Mouse (Mus musculus) hindbrain, embryonic 12.5 days (tissue): ENCODE results near the gene Sf1. TPM values are rescaled to one million over a fixed set of nuclear protein-coding genes. Genes with fewer than 3 reads are reported as not detected.
A peak's percentile ranks its signal among the peaks of the same experiment; 100 is the strongest.

Source experiments
- ATAC-seq: fragments of 200-750 bp; cut with Nextera tagmentation; 2 replicates; pipeline ENCODE4 v1.8.0; 2017; ENCODE audit warnings: moderate TSS enrichment; ENCODE audit not compliant: low FRiP score
- H3K27ac ChIP-seq: fragments of 300-500 bp; sonication (generic); 2 replicates; pipeline ENCODE4 v1.5.1; 2016; ENCODE audit warnings: mild to moderate bottlenecking
- H3K27me3 ChIP-seq: fragments of 300-500 bp; sonication (generic); 2 replicates; pipeline ENCODE4 v1.6.1; 2016; ENCODE audit warnings: mild to moderate bottlenecking
- H3K36me3 ChIP-seq: fragments of 300-500 bp; sonication (generic); 2 replicates; pipeline ENCODE4 v1.6.1; 2016; ENCODE audit warnings: mild to moderate bottlenecking
- H3K4me1 ChIP-seq: fragments of 300-500 bp; sonication (generic); 2 replicates; pipeline ENCODE4 v1.6.1; 2016
- H3K4me2 ChIP-seq: fragments of 300-500 bp; sonication (generic); replicated peaks from 2 replicates; pipeline ENCODE4 v1.6.1; 2016; ENCODE audit warnings: mild to moderate bottlenecking
- H3K4me3 ChIP-seq: fragments of 300-500 bp; sonication (generic); 2 replicates; pipeline ENCODE4 v1.5.1; 2016; ENCODE audit warnings: mild to moderate bottlenecking
- H3K9ac ChIP-seq: fragments of 300-500 bp; sonication (generic); 2 replicates; pipeline ENCODE4 v1.6.1; 2016; ENCODE audit warnings: mild to moderate bottlenecking, moderate library complexity
- H3K9me3 ChIP-seq: fragments of 300-500 bp; sonication (generic); replicated peaks from 2 replicates; pipeline ENCODE4 v1.6.1; 2016; ENCODE audit warnings: mild to moderate bottlenecking
- WGBS: fragments of 180-500 bp; shearing (Covaris S2); methylation state at CpG from one replicate; pipeline ENCODE4 v1.1.7; 2016; 5-methylcytosine and 5-hydroxymethylcytosine counted together
- polyA plus RNA-seq: library from polyadenylated mRNA; unstranded; fragments of >200 nt; fragmentation: Nextera tagmentation; extraction: Ambion mirVana; gene quantifications from 2 replicates; pipeline ENCODE4 v1.2.1, GENCODE M21; 2016

Sf1 gene
- polyA plus RNA-seq, 1 experiment from 2014 or later, result 168 TPM

DNA sequence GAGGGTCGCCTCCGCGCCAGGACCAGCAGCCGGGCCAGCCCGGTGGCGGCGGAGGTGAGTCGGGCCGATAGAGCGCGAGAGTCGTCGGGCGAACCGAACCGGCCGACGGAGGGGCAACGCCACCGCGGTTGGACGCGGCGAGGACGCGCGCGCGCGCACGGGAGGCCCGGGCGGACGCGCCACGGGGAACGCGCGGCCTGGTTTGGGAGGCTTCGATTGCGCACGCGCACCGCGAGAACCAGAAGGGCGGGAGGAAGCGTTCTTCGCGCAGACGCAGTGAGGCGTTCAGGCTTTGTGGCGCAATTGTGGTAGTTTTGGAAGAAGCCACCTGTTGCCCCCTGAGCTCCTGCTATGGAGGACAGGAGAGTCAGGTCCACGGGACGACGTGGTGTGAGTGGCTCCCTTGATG lies 831 bp downstream of the Sf1 start:
- WGBS, result 0% methylated on average over 54 of the region's 55 CpGs
- peak overlapping the region; percentile 99 for H3K9ac ChIP-seq
- H3K9me3 ChIP-seq, result no peaks in the 10 kb centered on the region
- H3K36me3 ChIP-seq, result peaks cover 43% of the 10 kb centered on the region
- H3K4me1 ChIP-seq, result peaks cover 22% of the 10 kb centered on the region
- H3K4me2 ChIP-seq, result peak overlapping the region; percentile 90
- no peak for ATAC-seq
- H3K27ac ChIP-seq, result peak overlapping the region; percentile 99
- peak overlapping the region; percentile 98 for H3K4me3 ChIP-seq
- H3K27me3 ChIP-seq, result no peaks in the 10 kb centered on the region

DNA sequence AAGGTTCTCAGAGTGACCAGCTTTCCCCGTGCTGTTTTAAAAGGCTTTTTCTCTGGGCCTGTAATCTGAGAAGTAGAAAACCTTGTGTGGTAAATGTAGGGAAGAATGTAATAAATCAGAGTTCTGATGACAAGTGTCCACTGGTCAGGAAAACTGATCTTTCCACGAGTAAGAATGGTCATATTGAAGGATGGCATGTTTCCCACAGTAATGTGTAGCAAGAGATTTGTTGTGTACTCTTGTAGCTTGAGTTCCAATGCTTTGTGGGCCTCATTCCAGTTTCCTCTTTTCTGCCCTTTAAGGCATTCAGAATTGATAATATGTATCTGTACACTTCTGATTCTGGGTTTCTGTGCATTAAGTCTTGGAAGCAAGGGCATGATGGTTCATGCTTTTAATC lies 1.4 kb downstream of the Sf1 start:
- no peaks in the 10 kb centered on the region for H3K27me3 ChIP-seq
- H3K36me3 ChIP-seq, result peaks cover 47% of the 10 kb centered on the region
- 6% methylated on average over 2 of the region's 2 CpGs for WGBS
- H3K27ac ChIP-seq, result no peak overlapping the region
- no peaks in the 10 kb centered on the region for H3K9me3 ChIP-seq
- H3K4me2 ChIP-seq, result peak overlapping the region; percentile 90
- H3K4me1 ChIP-seq, result peaks cover 22% of the 10 kb centered on the region
- H3K9ac ChIP-seq, result peak overlapping the region; percentile 99
- H3K4me3 ChIP-seq, result peak overlapping the region; percentile 98
- ATAC-seq, result no peak

DNA sequence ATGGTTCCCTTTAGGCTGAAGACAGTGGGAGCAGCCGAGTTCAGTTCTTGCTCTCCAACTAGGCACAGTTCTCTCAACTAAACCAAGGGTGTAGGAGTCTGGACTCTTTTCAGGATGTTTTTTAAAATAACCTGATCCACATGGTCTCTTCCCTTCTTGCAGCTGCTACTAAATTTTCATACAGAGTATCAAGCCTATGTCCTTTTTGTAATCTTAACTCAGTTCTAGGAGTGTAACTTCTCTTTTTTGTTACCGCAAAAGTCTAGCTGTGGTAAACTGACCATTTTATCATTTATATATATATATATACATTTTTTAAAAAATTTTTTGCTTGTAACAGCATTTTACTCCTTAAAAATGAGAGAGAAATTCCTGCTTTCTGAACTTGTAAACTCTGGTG lies 6.7 kb downstream of the Sf1 start:
- no peak overlapping the region for H3K27ac ChIP-seq
- H3K9ac ChIP-seq, result no peak overlapping the region
- H3K4me1 ChIP-seq, result peaks cover 11% of the 10 kb centered on the region
- H3K9me3 ChIP-seq, result no peaks in the 10 kb centered on the region
- no peak overlapping the region for H3K4me2 ChIP-seq
- no peaks in the 10 kb centered on the region for H3K27me3 ChIP-seq
- ATAC-seq, result no peak
- H3K36me3 ChIP-seq, result peaks cover 93% of the 10 kb centered on the region
- 92% methylated on average over 2 of the region's 2 CpGs for WGBS
- no peak overlapping the region for H3K4me3 ChIP-seq

DNA sequence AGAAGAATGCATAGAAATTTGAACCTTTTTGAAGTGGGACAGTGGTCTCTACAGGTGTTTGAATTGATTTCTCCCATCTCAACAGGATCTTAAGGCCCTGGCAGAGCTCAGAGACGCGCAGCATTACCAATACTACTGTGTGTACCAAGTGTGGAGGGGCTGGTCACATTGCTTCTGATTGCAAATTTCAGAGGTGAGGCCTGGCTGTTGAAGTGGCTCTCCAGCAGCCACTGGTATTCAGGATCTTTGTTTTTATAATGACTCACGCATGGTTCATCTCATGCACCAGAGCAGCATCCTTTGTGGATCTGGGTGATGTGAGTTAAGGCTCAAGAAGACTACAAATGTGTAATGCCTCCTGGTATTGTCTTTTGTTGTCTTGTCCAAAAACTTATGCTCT lies 8.9 kb downstream of the Sf1 start:
- no peak for ATAC-seq
- Histone ChIP-seq H3K9me3 (no peaks in the 10 kb centered on the region), H3K9ac (no peak overlapping the region), H3K4me1 (peaks cover 2% of the 10 kb centered on the region; the same call in 1 of the 2 replicates), H3K4me3 (no peak overlapping the region), H3K27me3 (no peaks in the 10 kb centered on the region), H3K27ac (no peak overlapping the region), H3K36me3 (peaks cover 95% of the 10 kb centered on the region), H3K4me2 (no peak overlapping the region)
- 94% methylated on average over 3 of the region's 3 CpGs for WGBS

DNA sequence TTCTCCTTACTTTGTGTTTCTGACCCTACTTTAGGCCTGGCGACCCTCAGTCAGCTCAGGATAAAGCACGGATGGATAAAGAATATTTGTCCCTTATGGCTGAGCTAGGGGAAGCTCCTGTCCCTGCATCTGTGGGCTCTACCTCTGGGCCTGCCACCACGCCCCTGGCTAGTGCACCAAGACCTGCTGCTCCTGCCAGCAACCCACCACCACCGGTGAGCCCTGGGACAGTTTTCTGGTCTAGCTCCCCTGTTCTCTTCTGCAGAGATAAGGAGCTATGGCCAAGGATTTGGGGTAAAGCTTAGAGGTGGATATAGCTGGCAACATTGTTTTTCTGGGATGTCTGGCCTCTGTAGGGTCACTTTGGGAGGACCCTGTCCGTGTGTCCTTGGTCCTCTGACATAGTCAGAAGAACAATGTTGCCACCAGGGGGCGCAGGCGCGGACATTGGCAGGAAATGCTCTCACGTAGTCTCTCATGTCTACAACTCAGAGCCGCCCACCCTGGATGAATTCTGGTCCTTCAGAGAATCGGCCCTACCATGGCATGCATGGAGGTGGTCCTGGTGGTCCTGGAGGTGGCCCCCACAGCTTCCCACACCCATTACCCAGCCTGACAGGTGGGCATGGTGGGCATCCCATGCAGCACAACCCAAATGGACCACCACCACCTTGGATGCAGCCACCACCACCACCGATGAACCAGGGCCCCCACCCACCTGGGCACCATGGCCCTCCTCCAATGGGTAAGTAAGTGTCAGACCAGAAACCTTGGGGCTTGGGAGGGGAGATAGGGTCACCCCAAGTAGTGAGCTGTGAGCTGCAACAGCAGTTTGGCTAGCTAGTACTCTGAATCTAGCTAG lies 10.3 kb downstream of the Sf1 start:
- Histone ChIP-seq H3K36me3 (peaks cover 96% of the 10 kb centered on the region), H3K27ac (no peak overlapping the region), H3K4me1 (0 out of 2 replicates have a peak, but pooled peaks cover 6% of the 10 kb centered on the region), H3K4me2 (no peak overlapping the region), H3K9me3 (no peaks in the 10 kb centered on the region), H3K27me3 (no peaks in the 10 kb centered on the region), H3K4me3 (no peak overlapping the region), H3K9ac (no peak overlapping the region)
- WGBS, result 72% methylated on average over 12 of the region's 12 CpGs
- peak; percentile 12; the same call in 1 of the 2 replicates for ATAC-seq

DNA sequence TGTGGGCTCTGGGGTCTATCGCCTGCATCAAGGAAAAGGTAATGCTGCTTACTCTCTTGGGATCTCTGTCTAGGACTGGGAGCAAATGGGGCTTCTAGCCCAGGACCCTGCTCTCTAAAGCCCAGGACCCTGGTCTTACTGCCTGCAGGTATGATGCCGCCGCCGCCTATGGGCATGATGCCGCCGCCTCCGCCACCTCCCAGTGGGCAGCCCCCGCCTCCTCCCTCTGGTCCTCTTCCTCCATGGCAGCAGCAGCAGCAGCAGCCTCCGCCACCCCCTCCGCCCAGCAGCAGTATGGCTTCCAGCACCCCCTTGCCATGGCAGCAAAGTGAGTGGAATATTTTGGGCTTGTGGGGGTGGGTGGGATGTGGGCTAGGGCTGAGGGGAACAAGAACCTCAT lies 11.1 kb downstream of the Sf1 start:
- WGBS, result 98% methylated on average over 10 of the region's 10 CpGs
- Histone ChIP-seq H3K4me1 (0 out of 2 replicates have a peak, but pooled peaks cover 6% of the 10 kb centered on the region), H3K4me2 (no peak overlapping the region), H3K9ac (no peak overlapping the region), H3K36me3 (peaks cover 96% of the 10 kb centered on the region), H3K27me3 (no peaks in the 10 kb centered on the region), H3K4me3 (no peak overlapping the region), H3K27ac (no peak overlapping the region), H3K9me3 (no peaks in the 10 kb centered on the region)
- no peak for ATAC-seq

DNA sequence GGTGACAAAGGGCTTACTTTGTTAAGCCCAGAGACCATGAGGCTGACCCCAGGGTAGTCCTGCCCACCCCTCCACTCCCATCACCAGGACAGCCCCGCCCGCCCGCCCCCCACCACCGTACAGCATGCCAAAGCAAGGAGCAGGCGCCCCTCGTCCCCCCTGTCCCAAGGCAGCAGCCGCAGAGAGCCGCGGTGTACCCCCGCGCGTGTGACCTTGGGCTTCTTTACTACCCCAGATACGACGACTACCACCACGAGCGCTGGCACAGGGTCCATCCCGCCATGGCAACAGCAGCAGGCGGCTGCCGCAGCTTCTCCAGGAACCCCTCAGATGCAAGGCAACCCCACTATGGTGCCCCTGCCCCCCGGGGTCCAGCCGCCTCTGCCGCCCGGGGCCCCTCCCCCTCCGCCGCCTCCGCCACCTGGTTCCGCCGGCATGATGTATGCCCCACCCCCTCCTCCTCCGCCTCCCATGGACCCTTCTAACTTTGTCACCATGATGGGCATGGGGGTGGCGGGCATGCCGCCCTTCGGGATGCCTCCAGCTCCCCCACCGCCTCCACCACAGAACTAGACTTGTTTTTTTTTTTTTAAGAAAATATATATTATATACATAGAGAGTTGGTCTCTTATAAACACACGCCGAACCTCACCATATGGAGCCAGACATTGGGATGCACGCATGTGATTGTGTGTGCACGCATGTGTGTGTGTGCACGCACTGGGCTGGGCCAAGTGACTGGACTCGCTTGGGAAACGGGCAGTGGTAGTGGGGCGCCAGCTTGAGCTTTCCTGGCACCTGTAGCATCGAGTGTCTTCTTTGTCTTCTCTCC lies 12.1 kb downstream of the Sf1 start:
- Histone ChIP-seq H3K9me3 (no peaks in the 10 kb centered on the region), H3K4me2 (no peak overlapping the region), H3K4me3 (no peak overlapping the region), H3K4me1 (0 out of 2 replicates have a peak, but pooled peaks cover 6% of the 10 kb centered on the region), H3K27me3 (no peaks in the 10 kb centered on the region), H3K9ac (no peak overlapping the region), H3K27ac (no peak overlapping the region), H3K36me3 (peaks cover 89% of the 10 kb centered on the region)
- peak; percentile 19; the same call in 1 of the 2 replicates for ATAC-seq
- WGBS, result 86% methylated on average over 33 of the region's 42 CpGs

DNA sequence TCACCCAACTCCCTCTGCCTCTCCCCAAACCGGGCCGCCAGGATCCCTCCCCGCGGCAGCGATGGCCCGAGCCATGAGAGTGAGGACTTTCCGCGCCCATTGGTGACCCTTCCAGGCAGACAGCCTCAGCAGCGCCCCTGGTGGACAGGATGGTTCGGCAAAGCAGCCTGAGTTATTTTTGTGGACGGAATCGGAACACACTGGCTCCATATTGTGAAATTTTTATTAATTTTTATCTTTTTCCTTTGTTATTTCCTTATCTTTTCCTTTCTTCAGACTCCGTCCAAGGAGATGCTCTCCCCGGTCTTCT lies 12.7 kb downstream of the Sf1 start:
- no peak overlapping the region for H3K27ac ChIP-seq
- no peak for ATAC-seq
- 70% methylated on average over 14 of the region's 14 CpGs for WGBS

DNA sequence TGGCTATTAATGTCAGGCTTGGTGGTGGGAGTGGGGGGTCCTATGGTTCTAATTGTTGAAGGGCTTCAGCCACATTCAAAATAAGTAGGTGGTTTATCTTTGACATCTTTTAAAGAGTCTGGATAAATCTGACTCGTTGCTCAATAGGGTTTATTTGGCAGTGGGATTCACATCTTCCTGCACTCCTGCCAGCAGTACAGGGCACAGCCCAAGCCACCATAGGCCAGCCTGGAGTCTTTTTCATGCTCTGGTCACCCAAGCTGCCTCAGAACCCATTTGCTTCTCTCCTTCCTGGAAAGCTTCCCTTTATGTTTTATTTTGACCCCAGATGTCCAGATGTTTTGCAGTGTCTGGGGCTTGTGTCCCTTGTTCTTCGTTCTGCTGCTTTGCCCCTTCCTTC lies 13.2 kb downstream of the Sf1 start:
- H3K36me3 ChIP-seq, result peaks cover 79% of the 10 kb centered on the region
- no peak overlapping the region for H3K4me2 ChIP-seq
- ATAC-seq, result no peak
- 0 out of 2 replicates have a peak, but pooled peaks cover 6% of the 10 kb centered on the region for H3K4me1 ChIP-seq
- no peaks in the 10 kb centered on the region for H3K9me3 ChIP-seq
- no peaks in the 10 kb centered on the region for H3K27me3 ChIP-seq
- 92% methylated on average over 2 of the region's 2 CpGs for WGBS
- no peak overlapping the region for H3K9ac ChIP-seq
- no peak overlapping the region for H3K27ac ChIP-seq
- H3K4me3 ChIP-seq, result no peak overlapping the region

More for the DNA sequence above, 12.7 kb downstream of the Sf1 start:
- H3K9ac ChIP-seq, result no peak overlapping the region
- H3K9me3 ChIP-seq, result no peaks in the 10 kb centered on the region
- no peak overlapping the region for H3K4me3 ChIP-seq
- H3K4me2 ChIP-seq, result no peak overlapping the region
- 0 out of 2 replicates have a peak, but pooled peaks cover 6% of the 10 kb centered on the region for H3K4me1 ChIP-seq
- peaks cover 83% of the 10 kb centered on the region for H3K36me3 ChIP-seq
- H3K27me3 ChIP-seq, result no peaks in the 10 kb centered on the region

DNA sequence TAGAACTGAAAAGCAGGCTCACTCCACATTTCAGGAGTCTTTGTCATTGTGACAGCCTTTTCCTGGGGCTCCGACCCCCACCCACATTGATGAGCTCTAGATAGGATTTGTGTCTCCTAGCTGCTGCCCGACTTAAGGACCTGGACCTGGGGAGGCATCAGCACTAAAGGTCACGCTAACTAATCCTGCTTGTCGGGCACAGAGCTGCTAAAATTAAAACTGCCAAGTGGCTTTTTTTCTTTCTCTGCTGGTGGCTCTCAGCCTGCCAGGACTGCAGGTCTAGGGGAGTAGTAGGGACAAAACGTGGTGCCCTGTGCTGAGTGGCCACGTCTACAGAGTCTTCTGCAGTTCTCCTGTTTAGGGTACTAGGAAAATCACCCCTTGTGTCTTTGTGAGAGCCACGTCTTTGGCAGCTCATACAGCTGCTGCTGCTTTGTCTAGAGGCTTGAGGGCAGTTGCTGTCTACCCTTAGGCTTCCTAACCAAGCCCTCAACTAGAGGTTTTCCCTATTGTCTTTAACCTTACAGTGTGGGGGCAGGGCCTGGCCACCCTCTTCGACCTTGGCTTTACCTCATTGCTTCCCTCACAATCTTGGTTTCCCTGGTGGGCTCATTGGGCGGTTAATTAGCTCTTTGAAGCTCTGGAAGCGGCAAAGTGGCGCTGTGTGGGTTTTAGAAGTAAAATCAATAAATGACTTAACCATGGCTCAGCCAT lies 14.0 kb downstream of the Sf1 start:
- no peaks in the 10 kb centered on the region for H3K27me3 ChIP-seq
- 0 out of 2 replicates have a peak, but pooled peaks cover 6% of the 10 kb centered on the region for H3K4me1 ChIP-seq
- H3K9ac ChIP-seq, result no peak overlapping the region
- no peak overlapping the region for H3K4me2 ChIP-seq
- 47% methylated on average over 11 of the region's 11 CpGs for WGBS
- H3K9me3 ChIP-seq, result no peaks in the 10 kb centered on the region
- H3K4me3 ChIP-seq, result no peak overlapping the region
- peaks cover 70% of the 10 kb centered on the region for H3K36me3 ChIP-seq
- ATAC-seq, result no peak
- peak overlapping the region; percentile 52 for H3K27ac ChIP-seq

DNA sequence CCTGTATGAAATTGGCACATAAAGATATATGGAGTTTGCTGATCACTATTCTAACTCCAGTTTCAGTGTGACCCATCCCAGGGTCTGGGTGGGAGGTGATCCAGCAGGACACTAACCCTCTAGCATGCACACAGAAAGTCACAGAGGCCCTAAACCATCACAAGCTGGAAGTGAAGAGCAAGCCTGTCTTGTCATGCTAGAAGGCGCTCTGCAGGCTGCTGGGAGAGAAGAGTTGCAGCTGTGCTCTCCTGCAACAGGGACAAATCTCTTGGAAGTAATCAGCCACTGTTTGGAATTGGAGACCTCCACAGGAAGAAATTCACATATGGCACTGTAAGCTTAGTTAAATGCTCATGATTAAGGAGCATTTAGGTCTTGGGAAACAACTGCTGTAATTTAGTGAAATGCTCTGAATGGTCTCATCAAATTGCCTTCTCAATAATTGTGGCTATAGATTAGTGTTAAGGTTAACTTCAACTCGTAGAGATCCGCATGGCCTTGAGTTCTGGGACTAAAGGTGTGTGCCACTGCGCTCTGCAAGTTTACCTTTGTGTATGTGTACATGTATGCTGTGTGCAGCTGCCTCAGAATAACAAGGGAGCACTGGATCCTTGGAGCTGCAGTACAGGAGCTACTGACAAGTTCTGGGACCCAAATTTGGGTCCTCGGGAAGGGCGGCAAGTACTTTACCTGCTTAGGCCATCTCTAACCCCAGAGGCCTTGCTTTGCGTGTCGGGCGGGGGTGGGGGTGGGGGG lies 17.1 kb downstream of the Sf1 start:
- 91% methylated on average over 9 of the region's 9 CpGs for WGBS
- H3K27ac ChIP-seq, result no peak overlapping the region
- no peak for ATAC-seq
- no peak overlapping the region for H3K4me3 ChIP-seq
- H3K9ac ChIP-seq, result no peak overlapping the region
- no peak overlapping the region for H3K4me2 ChIP-seq
- H3K9me3 ChIP-seq, result no peaks in the 10 kb centered on the region
- peaks cover 40% of the 10 kb centered on the region for H3K36me3 ChIP-seq
- peaks cover 21% of the 10 kb centered on the region for H3K4me1 ChIP-seq
- H3K27me3 ChIP-seq, result no peaks in the 10 kb centered on the region
